Mouse (Mus musculus): ENCODE results near the gene Bhlhe23. TPM values are rescaled to one million over a fixed set of nuclear protein-coding genes. Genes with fewer than 3 reads are reported as not detected.
A peak's percentile ranks its signal among the peaks of the same experiment; 100 is the strongest.

The Bhlhe23 gene
- polyA plus RNA-seq, 1 experiment from 2014 or later: not detected

DNA sequence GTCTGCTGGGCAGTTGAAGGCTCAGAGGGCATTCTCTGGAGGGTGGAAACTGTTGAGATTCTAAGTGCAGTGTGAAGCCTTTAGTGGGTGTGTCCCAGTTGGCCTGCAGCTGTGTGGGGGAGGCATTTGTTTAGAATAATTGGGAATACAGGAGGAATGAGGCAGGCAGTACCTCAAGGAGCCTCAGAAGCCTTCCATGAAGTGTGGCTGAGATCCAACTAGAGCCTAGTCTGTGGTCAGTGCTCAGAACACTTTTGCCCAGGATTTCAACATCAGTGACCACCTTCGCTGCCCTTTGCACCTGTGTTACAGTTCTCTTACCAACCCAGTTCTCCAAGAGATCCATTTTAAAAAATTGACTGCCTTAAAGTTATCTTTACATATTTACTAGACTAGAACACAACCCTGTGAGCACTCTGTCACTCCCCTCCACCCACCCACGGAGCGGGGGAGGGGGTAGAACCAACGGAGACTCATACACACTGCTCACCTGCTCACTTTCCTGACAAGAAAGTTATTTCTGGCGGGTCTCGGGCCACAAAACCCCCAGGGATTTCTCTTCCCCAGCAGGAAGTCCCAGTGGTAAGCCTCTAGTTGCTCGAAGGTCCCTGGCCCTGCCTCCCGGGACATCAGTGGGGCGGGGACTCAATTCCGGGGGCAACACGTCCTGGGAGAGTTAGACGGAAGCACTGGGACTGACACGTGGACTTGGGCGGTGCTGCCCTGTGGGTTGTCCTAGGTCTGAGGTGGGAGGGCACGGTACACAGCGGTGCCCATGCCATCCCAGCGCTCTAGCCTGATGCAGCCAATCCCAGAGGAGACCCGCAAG, 51.9 kb downstream of the Bhlhe23 start, which contains the start of gene Slc17a9:
Slc17a9 (plus strand) TSS at position 679 of the 829 bp plus-strand sequence.
- Histone ChIP-seq H3K36me3 (ENCODE audit: control insufficient read depth, insufficient read depth) (peaks cover 28% of the 10 kb centered on the region), H3K27ac (ENCODE audit: low read length) (no peak within 1 kb of the TSS), H3K4me3 (ENCODE audit: low read length) (peak within 1 kb of the TSS; percentile 35), H3K27me3 (ENCODE audit: control insufficient read depth, insufficient read depth, low read length) (no peaks in the 10 kb centered on the region), H3K9me3 (replicated peaks; ENCODE audit: control insufficient read depth, low read length) (no peaks in the 10 kb centered on the region), H3K4me2 (ENCODE audit: low read depth, low read length) (peak within 1 kb of the TSS; percentile 66), H3K4me1 (ENCODE audit: control insufficient read depth, insufficient read depth, low read length) (peaks cover 8% of the 10 kb centered on the region), H3K9ac (ENCODE audit: low read length) (peak within 1 kb of the TSS; percentile 59)
- WGBS: 5% methylated on average over 18 of the region's 18 CpGs
- peak; percentile 62 for ATAC-seq (replicated peaks; ENCODE audit: extremely low read depth, insufficient read depth, low FRiP score)

Other genes starting within 250 kb of the Bhlhe23 start
- gene Mrgbp, start 195.6 kb downstream of the Bhlhe23 start, polyA plus RNA-seq (2015; fragmentation: Nextera tagmentation; extraction: Ambion mirVana): 25.4 and 29.1 TPM in 2 replicates
- 47.3 and 53.0 TPM in 2 replicates for gene Ogfr, start 187.7 kb downstream of the Bhlhe23 start, polyA plus RNA-seq (2015; fragmentation: Nextera tagmentation; extraction: Ambion mirVana)
- gene Col9a3, start 179.1 kb downstream of the Bhlhe23 start, polyA plus RNA-seq (2015; fragmentation: Nextera tagmentation; extraction: Ambion mirVana): 11.7 and 13.1 TPM in 2 replicates
- gene Tcfl5, start 134.2 kb downstream of the Bhlhe23 start, polyA plus RNA-seq (2015; fragmentation: Nextera tagmentation; extraction: Ambion mirVana): not detected in 2 replicates
- gene Dido1, start 66.9 kb downstream of the Bhlhe23 start, polyA plus RNA-seq (2015; fragmentation: Nextera tagmentation; extraction: Ambion mirVana): 15.8 and 17.0 TPM in 2 replicates
- gene Gid8, start 66.8 kb downstream of the Bhlhe23 start, polyA plus RNA-seq (2015; fragmentation: Nextera tagmentation; extraction: Ambion mirVana): 45.7 and 49.4 TPM in 2 replicates
- gene Slc17a9, start 51.6 kb downstream of the Bhlhe23 start, polyA plus RNA-seq (2015; fragmentation: Nextera tagmentation; extraction: Ambion mirVana): 1.4 and 1.7 TPM in 2 replicates
- 17.5 and 33.9 TPM in 2 replicates for gene Ythdf1, start 144.0 kb upstream of the Bhlhe23 start, polyA plus RNA-seq (2015; fragmentation: Nextera tagmentation; extraction: Ambion mirVana)
- gene Birc7, start 152.1 kb upstream of the Bhlhe23 start, polyA plus RNA-seq (2015; fragmentation: Nextera tagmentation; extraction: Ambion mirVana): 0.09 and 0.27 TPM in 2 replicates
- 41.0 TPM in 2 replicates for gene Nkain4, start 177.8 kb upstream of the Bhlhe23 start, polyA plus RNA-seq (2015; fragmentation: Nextera tagmentation; extraction: Ambion mirVana)
- 76.1 and 86.1 TPM in 2 replicates for gene Arfgap1, start 190.3 kb upstream of the Bhlhe23 start, polyA plus RNA-seq (2015; fragmentation: Nextera tagmentation; extraction: Ambion mirVana)
- gene Col20a1, start 209.6 kb upstream of the Bhlhe23 start, polyA plus RNA-seq (2015; fragmentation: Nextera tagmentation; extraction: Ambion mirVana): 0.07 and 0.30 TPM in 2 replicates

All from heart, embryonic 16.5 days (tissue).